Mouse (Mus musculus) heart, embryonic 13.5 days (tissue): ENCODE data around the gene Lims1. TPM values are rescaled to one million over a fixed set of nuclear protein-coding genes. Genes with fewer than 3 reads are reported as not detected.

ENCODE experiments used
- ATAC-seq: fragments of 200-750 bp; cut with Nextera tagmentation; 2 replicates; pipeline ENCODE4 v1.8.0; 2017; ENCODE audit warnings: moderate TSS enrichment; ENCODE audit not compliant: insufficient number of reproducible peaks, low FRiP score, low TSS enrichment; ENCODE audit errors: extremely low read depth
- H3K27ac ChIP-seq: fragments of 300-500 bp; sonication (generic); replicated peaks from 2 replicates; pipeline ENCODE4 v1.5.1; 2015; ENCODE audit warnings: moderate library complexity, mild to moderate bottlenecking, inconsistent platforms
- H3K27me3 ChIP-seq: fragments of 300-500 bp; sonication (generic); replicated peaks from 2 replicates; pipeline ENCODE4 v1.6.1; 2015; ENCODE audit warnings: mild to moderate bottlenecking, inconsistent platforms
- H3K36me3 ChIP-seq: fragments of 300-500 bp; sonication (generic); 2 replicates; pipeline ENCODE4 v1.6.1; 2015; ENCODE audit warnings: mild to moderate bottlenecking, inconsistent platforms
- H3K4me1 ChIP-seq: fragments of 300-500 bp; sonication (generic); 2 replicates; pipeline ENCODE4 v1.6.1; 2015; ENCODE audit warnings: inconsistent platforms
- H3K4me2 ChIP-seq: fragments of 300-500 bp; sonication (generic); 2 replicates; pipeline ENCODE4 v1.6.1; 2015; ENCODE audit warnings: inconsistent platforms, mild to moderate bottlenecking, moderate library complexity
- H3K4me3 ChIP-seq: fragments of 300-500 bp; sonication (generic); 2 replicates; pipeline ENCODE4 v1.5.1; 2015; ENCODE audit warnings: moderate library complexity, mild to moderate bottlenecking, inconsistent platforms
- H3K9ac ChIP-seq: fragments of 300-500 bp; sonication (generic); 2 replicates; pipeline ENCODE4 v1.6.1; 2015; ENCODE audit warnings: inconsistent platforms, mild to moderate bottlenecking, moderate library complexity
- H3K9me3 ChIP-seq: fragments of 300-500 bp; sonication (generic); 2 replicates; pipeline ENCODE4 v1.6.1; 2016; ENCODE audit warnings: inconsistent platforms
- WGBS: fragments of 180-500 bp; shearing (Covaris S2); methylation state at CpG from one replicate; pipeline ENCODE4 v1.1.7; 2015; ENCODE audit warnings: mixed read lengths; 5-methylcytosine and 5-hydroxymethylcytosine counted together
- polyA plus RNA-seq: library from polyadenylated mRNA; unstranded; fragments of >200 nt; fragmentation: Nextera tagmentation; extraction: Ambion mirVana; gene quantifications from 2 replicates; pipeline ENCODE4 v1.2.1, GENCODE M21; 2015

Lims1 gene
- polyA plus RNA-seq, 1 experiment from 2014 or later = 160 TPM

GRCm38 (mm10) chr10:58398941-58399340 is 75.7 kb downstream of the Lims1 start:
- WGBS = 91% methylated on average over 8 of the region's 8 CpGs
- Histone ChIP-seq H3K4me1 (peaks cover 75% of the 10 kb centered on the region), H3K27ac (0 out of 2 replicates have a peak overlapping the region, but pooled peaks have one; percentile 24), H3K9me3 (no peaks in the 10 kb centered on the region), H3K9ac (peak overlapping the region; percentile 8; the same call in 1 of the 2 replicates), H3K27me3 (no peaks in the 10 kb centered on the region), H3K4me2 (no peak overlapping the region), H3K36me3 (peaks cover 47% of the 10 kb centered on the region), H3K4me3 (no peak overlapping the region)
- ATAC-seq = no peak

GRCm38 (mm10) chr10:58401838-58402237 is 78.6 kb downstream of the Lims1 start:
- Histone ChIP-seq H3K27me3 (no peaks in the 10 kb centered on the region), H3K4me3 (no peak overlapping the region), H3K27ac (peak overlapping the region; percentile 85), H3K4me2 (peak overlapping the region; percentile 45), H3K4me1 (peaks cover 71% of the 10 kb centered on the region), H3K9ac (0 out of 2 replicates have a peak overlapping the region, but pooled peaks have one; percentile 17), H3K36me3 (peaks cover 66% of the 10 kb centered on the region), H3K9me3 (no peaks in the 10 kb centered on the region)
- WGBS = 40% methylated on average over 3 of the region's 3 CpGs
- ATAC-seq = no peak

GRCm38 (mm10) chr10:58404639-58405038 is 81.4 kb downstream of the Lims1 start:
- ATAC-seq = no peak
- H3K36me3 ChIP-seq = peaks cover 84% of the 10 kb centered on the region
- H3K9ac ChIP-seq = peak overlapping the region; percentile 64
- no peak overlapping the region for H3K4me3 ChIP-seq
- H3K4me2 ChIP-seq = peak overlapping the region; percentile 31
- H3K9me3 ChIP-seq = no peaks in the 10 kb centered on the region
- peak overlapping the region; percentile 91 for H3K27ac ChIP-seq
- 66% methylated on average over 6 of the region's 6 CpGs for WGBS
- H3K4me1 ChIP-seq = peaks cover 53% of the 10 kb centered on the region
- no peaks in the 10 kb centered on the region for H3K27me3 ChIP-seq

GRCm38 (mm10) chr10:58405285-58405948 is 82.2 kb downstream of the Lims1 start:
- no peaks in the 10 kb centered on the region for H3K9me3 ChIP-seq
- peaks cover 86% of the 10 kb centered on the region for H3K36me3 ChIP-seq
- WGBS = 31% methylated on average over 4 of the region's 4 CpGs
- peak overlapping the region; percentile 91 for H3K27ac ChIP-seq
- no peak overlapping the region for H3K4me3 ChIP-seq
- peak overlapping the region; percentile 64 for H3K9ac ChIP-seq
- H3K27me3 ChIP-seq = no peaks in the 10 kb centered on the region
- peaks cover 53% of the 10 kb centered on the region for H3K4me1 ChIP-seq
- H3K4me2 ChIP-seq = peak overlapping the region; percentile 31
- peak; percentile 33; the same call in 1 of the 2 replicates for ATAC-seq

DNA sequence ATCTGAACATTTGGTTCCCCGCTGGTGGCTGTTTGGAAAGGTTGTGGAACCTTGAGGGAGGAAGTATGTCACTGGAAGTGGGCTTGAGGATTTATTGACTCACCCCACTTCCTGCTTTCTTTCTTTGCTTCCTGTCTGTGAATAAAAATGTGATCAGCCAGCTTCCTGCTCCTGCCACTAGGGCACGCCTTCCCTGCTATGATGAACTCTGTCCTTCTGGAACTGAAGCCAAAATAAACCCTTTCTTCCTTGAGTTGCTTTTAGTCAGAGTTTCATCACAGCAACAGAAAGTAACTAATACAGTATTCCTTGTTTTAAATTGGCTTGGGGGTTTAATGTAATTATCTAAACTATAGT is 82.7 kb downstream of the Lims1 start:
- H3K4me2 ChIP-seq = 0 out of 2 replicates have a peak overlapping the region, but pooled peaks have one; percentile 1
- WGBS = 61% methylated on average over 2 of the region's 2 CpGs
- no peaks in the 10 kb centered on the region for H3K27me3 ChIP-seq
- H3K36me3 ChIP-seq = peaks cover 88% of the 10 kb centered on the region
- H3K4me3 ChIP-seq = no peak overlapping the region
- peaks cover 51% of the 10 kb centered on the region for H3K4me1 ChIP-seq
- H3K27ac ChIP-seq = peak overlapping the region; percentile 91
- no peak for ATAC-seq
- H3K9ac ChIP-seq = no peak overlapping the region
- H3K9me3 ChIP-seq = no peaks in the 10 kb centered on the region

DNA sequence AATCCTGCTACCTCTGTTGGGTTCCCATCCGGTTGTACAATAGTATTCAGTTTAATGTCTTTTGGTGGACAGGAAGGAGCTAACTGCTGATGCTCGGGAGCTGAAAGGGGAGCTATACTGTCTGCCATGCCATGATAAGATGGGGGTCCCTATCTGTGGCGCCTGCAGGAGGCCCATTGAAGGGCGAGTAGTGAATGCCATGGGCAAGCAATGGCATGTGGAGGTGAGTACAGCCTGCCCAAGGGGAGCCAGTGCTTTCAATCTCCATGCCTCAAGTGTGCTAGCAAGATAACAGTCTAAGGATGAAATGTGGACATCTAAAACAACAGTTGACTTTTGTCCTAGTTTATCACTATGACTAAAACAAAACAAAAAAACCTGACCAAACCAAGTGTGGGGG is 89.1 kb downstream of the Lims1 start:
- Histone ChIP-seq H3K27me3 (no peaks in the 10 kb centered on the region), H3K4me3 (no peak overlapping the region), H3K4me2 (no peak overlapping the region), H3K4me1 (no peaks in the 10 kb centered on the region), H3K36me3 (peaks cover 99% of the 10 kb centered on the region), H3K27ac (no peak overlapping the region), H3K9ac (no peak overlapping the region), H3K9me3 (no peaks in the 10 kb centered on the region)
- no peak for ATAC-seq
- 64% methylated on average over 4 of the region's 4 CpGs for WGBS

DNA sequence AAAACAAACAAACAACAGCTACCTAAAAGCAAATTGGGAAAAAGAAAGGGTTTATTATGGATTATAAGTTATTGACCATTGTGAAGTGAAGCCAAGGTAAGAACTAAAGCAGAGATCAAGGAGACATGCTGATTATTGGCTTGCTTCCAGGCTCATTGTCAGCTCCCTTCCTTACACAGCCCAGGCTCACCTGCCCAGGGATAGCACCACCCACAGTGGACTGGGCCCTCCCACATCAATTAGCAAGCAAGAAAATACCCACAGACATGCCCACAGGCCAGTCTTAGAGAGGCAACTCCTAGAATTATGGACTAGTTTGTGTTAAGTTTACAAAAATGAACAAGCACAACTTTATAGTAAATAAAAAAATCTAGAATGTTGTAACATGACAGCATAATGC is 89.6 kb downstream of the Lims1 start:
- H3K9me3 ChIP-seq = no peaks in the 10 kb centered on the region
- no peak overlapping the region for H3K9ac ChIP-seq
- H3K27ac ChIP-seq = no peak overlapping the region
- no peak for ATAC-seq
- no peak overlapping the region for H3K4me3 ChIP-seq
- H3K36me3 ChIP-seq = peaks cover 99% of the 10 kb centered on the region
- H3K4me1 ChIP-seq = no peaks in the 10 kb centered on the region
- no peak overlapping the region for H3K4me2 ChIP-seq
- no peaks in the 10 kb centered on the region for H3K27me3 ChIP-seq

DNA sequence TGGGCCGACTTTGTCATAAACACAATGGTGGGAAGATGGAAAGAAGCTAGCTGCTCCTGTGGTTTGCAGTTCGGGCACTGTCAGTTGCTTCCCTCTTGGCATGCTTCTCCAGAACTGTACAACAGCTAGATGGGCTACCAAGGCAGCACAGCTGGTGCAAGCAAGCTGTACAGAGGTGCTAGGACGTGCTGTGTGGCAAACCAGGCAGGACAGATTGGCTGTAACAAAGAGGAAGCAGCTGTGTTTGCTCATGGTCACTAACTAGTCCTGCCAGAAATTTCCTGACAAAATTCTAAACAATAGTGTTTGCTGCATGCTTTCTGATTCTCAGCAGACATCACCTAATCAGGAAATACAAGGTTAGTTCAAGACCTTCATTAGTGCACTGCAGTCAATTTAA is 93.4 kb downstream of the Lims1 start:
- no peaks in the 10 kb centered on the region for H3K4me1 ChIP-seq
- 0 out of 2 replicates have a peak overlapping the region, but pooled peaks have one; percentile 42 for H3K27ac ChIP-seq
- no peaks in the 10 kb centered on the region for H3K27me3 ChIP-seq
- WGBS = 79% methylated on average over 3 of the region's 3 CpGs
- H3K9ac ChIP-seq = no peak overlapping the region
- H3K4me3 ChIP-seq = no peak overlapping the region
- H3K9me3 ChIP-seq = no peaks in the 10 kb centered on the region
- peaks cover 91% of the 10 kb centered on the region for H3K36me3 ChIP-seq
- ATAC-seq = no peak
- no peak overlapping the region for H3K4me2 ChIP-seq

DNA sequence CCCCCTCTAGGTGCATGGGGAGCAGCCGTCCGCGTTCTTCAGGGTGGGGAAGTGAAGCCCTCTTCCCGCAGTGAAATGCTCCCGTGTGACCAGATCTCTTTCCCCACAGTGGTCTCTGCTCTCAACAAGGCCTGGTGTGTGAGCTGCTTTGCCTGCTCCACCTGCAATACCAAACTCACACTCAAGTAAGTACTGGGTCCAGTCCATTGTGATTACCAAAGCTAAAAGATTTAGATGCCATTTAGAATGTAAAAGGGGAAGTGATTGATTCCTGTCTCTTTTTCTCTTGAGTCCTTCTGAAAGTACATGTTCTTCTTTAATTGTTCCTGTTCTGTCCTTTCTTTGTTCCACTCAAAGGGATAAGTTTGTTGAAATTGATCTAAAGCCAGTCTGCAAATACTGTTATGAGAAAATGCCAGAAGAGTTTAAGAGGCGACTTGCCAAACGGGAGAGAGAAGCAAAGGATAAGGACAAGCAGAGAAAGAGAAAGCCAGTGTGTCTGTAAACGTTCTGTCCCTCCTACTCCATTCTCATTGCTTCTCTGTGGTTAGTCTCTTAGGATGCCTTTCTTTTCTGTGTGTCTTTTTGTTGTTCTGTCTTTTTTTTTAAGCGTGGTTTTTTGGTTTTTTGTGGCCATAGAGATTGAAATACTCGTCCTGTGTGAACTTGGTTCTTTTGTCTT is 95.2 kb downstream of the Lims1 start:
- Histone ChIP-seq H3K4me1 (no peaks in the 10 kb centered on the region), H3K36me3 (peaks cover 87% of the 10 kb centered on the region), H3K4me3 (no peak overlapping the region), H3K9me3 (no peaks in the 10 kb centered on the region), H3K27me3 (no peaks in the 10 kb centered on the region), H3K9ac (no peak overlapping the region), H3K27ac (no peak overlapping the region), H3K4me2 (no peak overlapping the region)
- 83% methylated on average over 10 of the region's 10 CpGs for WGBS
- no peak for ATAC-seq

- Histone ChIP-seq H3K4me3 (no peak overlapping the region), H3K4me2 (no peak overlapping the region), H3K36me3 (peaks cover 37% of the 10 kb centered on the region), H3K4me1 (no peaks in the 10 kb centered on the region), H3K9me3 (no peaks in the 10 kb centered on the region), H3K27ac (no peak overlapping the region), H3K27me3 (no peaks in the 10 kb centered on the region), H3K9ac (no peak overlapping the region)
- no peak for ATAC-seq
- WGBS = 97% methylated on average over 2 of the region's 2 CpGs
Measured at GRCm38 (mm10) chr10:58427930-58428329, 104.7 kb downstream of the Lims1 start.

- no peaks in the 10 kb centered on the region for H3K27me3 ChIP-seq
- WGBS = 16% methylated on average over 9 of the region's 9 CpGs
- no peaks in the 10 kb centered on the region for H3K9me3 ChIP-seq
- peak overlapping the region; percentile 98 for H3K27ac ChIP-seq
- H3K4me1 ChIP-seq = peaks cover 15% of the 10 kb centered on the region
- no peaks in the 10 kb centered on the region for H3K36me3 ChIP-seq
- peak overlapping the region; percentile 98 for H3K4me3 ChIP-seq
- H3K4me2 ChIP-seq = peak overlapping the region; percentile 73
- no peak for ATAC-seq
- H3K9ac ChIP-seq = peak overlapping the region; percentile 99
Measured at GRCm38 (mm10) chr10:58445850-58446249, 122.6 kb downstream of the Lims1 start.
